Mouse (Mus musculus) cerebellum, postnatal 14 days (tissue): ENCODE data around the gene Zcchc3.

Source experiments
- DNase-seq, 2 experiments: peaks; one replicate each; pipeline ENCODE4 v3.0.0; 2021; ENCODE audit warnings: mixed read lengths in 2 of 2

Zcchc3 gene

GRCm38 (mm10) chr2:152409781-152410180, 5.0 kb downstream of the Zcchc3 start:
- DNase-seq: no peak

GRCm38 (mm10) chr2:152406126-152406525, 8.7 kb downstream of the Zcchc3 start:
- DNase-seq: peak; percentile 96 to 97

GRCm38 (mm10) chr2:152399122-152399542, 15.7 kb downstream of the Zcchc3 start:
- peak in 1 of 2 experiments; percentile 66 for DNase-seq

- DNase-seq: peak; percentile 93 to 94
These were observed 16.1 kb downstream of the Zcchc3 start for GRCm38 (mm10) chr2:152398691-152399090.

- peak; percentile 100 for DNase-seq
These were observed 17.0 kb downstream of the Zcchc3 start, which contains the start of gene Sox12 for GRCm38 (mm10) chr2:152397680-152398435. Sox12 (minus strand) TSS chr2:152398063.

GRCm38 (mm10) chr2:152397004-152397589, 17.7 kb downstream of the Zcchc3 start:
- peak; percentile 84 to 85 for DNase-seq

GRCm38 (mm10) chr2:152396110-152397003, 18.5 kb downstream of the Zcchc3 start:
- peak; percentile 87 to 91 for DNase-seq

GRCm38 (mm10) chr2:152395271-152395920, 19.4 kb downstream of the Zcchc3 start:
- DNase-seq: peak; percentile 44 to 54

GRCm38 (mm10) chr2:152393225-152394017, 21.4 kb downstream of the Zcchc3 start:
- no peak for DNase-seq

GRCm38 (mm10) chr2:152392786-152393185, 22.0 kb downstream of the Zcchc3 start:
- DNase-seq: peak; percentile 61 to 69

GRCm38 (mm10) chr2:152384191-152384590, 30.6 kb downstream of the Zcchc3 start:
- no peak for DNase-seq

GRCm38 (mm10) chr2:152376345-152376741, 38.5 kb downstream of the Zcchc3 start, which contains the start of gene Nrsn2:
Nrsn2 (minus strand) TSS chr2:152376638.
- DNase-seq: peak in 1 of 2 experiments; percentile 57

GRCm38 (mm10) chr2:152375652-152376344, 39.0 kb downstream of the Zcchc3 start:
- DNase-seq: peak; percentile 67 to 77

GRCm38 (mm10) chr2:152373547-152373946, 41.3 kb downstream of the Zcchc3 start:
- DNase-seq: no peak

- DNase-seq: no peak
These were observed 42.2 kb downstream of the Zcchc3 start for GRCm38 (mm10) chr2:152372661-152373060.

- no peak for DNase-seq
These were observed 42.7 kb downstream of the Zcchc3 start for GRCm38 (mm10) chr2:152372104-152372503.

GRCm38 (mm10) chr2:152368532-152369140, 46.2 kb downstream of the Zcchc3 start:
- DNase-seq: peak; percentile 78 to 81

GRCm38 (mm10) chr2:152367917-152368316, 46.9 kb downstream of the Zcchc3 start:
- no peak for DNase-seq

GRCm38 (mm10) chr2:152363245-152364147, 51.3 kb downstream of the Zcchc3 start:
- DNase-seq: peak; percentile 85 to 90
